Mouse (Mus musculus): Measurements from ENCODE around the gene Vgf.

Vgf gene

GRCm38 (mm10) chr5:137026092-137026491 is at the start of gene Vgf:
TSS of gene Vgf (plus strand) at chr5:137026392.
- no peak for DNase-seq (ENCODE audit: extremely low spot score, low read depth, low spot score)

- no peak for DNase-seq (ENCODE audit: extremely low spot score, low read depth, low spot score)
Measured at GRCm38 (mm10) chr5:136977769-136978168, 48.4 kb upstream of the Vgf start.

GRCm38 (mm10) chr5:136979762-136980161 is 46.4 kb upstream of the Vgf start:
- no peak for DNase-seq (ENCODE audit: extremely low spot score, low read depth, low spot score)

GRCm38 (mm10) chr5:136980974-136981373 is 45.2 kb upstream of the Vgf start:
- DNase-seq (ENCODE audit: extremely low spot score, low read depth, low spot score): no peak

- no peak for DNase-seq (ENCODE audit: extremely low spot score, low read depth, low spot score)
Measured at GRCm38 (mm10) chr5:136982338-136982930, 43.8 kb upstream of the Vgf start.

GRCm38 (mm10) chr5:136984828-136985227 is 41.4 kb upstream of the Vgf start:
- no peak for DNase-seq (ENCODE audit: extremely low spot score, low read depth, low spot score)

GRCm38 (mm10) chr5:136986695-136987137 is 39.5 kb upstream of the Vgf start, which contains the start of gene Plod3:
TSS of gene Plod3 (plus strand) at chr5:136987019.
- DNase-seq (ENCODE audit: extremely low spot score, low read depth, low spot score): peak; percentile 99

GRCm38 (mm10) chr5:136987138-136987933 is 38.9 kb upstream of the Vgf start:
- peak; percentile 12 for DNase-seq (ENCODE audit: extremely low spot score, low read depth, low spot score)

- DNase-seq (ENCODE audit: extremely low spot score, low read depth, low spot score): no peak
Measured at GRCm38 (mm10) chr5:136987934-136988271, 38.3 kb upstream of the Vgf start, which contains the start of gene Znhit1. TSS of gene Znhit1 (minus strand) at chr5:136988021.

- no peak for DNase-seq (ENCODE audit: extremely low spot score, low read depth, low spot score)
Measured at GRCm38 (mm10) chr5:136988420-136988819, 37.8 kb upstream of the Vgf start.

GRCm38 (mm10) chr5:136989801-136990200 is 36.4 kb upstream of the Vgf start:
- no peak for DNase-seq (ENCODE audit: extremely low spot score, low read depth, low spot score)

- DNase-seq (ENCODE audit: extremely low spot score, low read depth, low spot score): no peak
Measured at GRCm38 (mm10) chr5:136999449-136999848, 26.7 kb upstream of the Vgf start.

- no peak for DNase-seq (ENCODE audit: extremely low spot score, low read depth, low spot score)
Measured at GRCm38 (mm10) chr5:137000612-137001011, 25.6 kb upstream of the Vgf start.

GRCm38 (mm10) chr5:137007276-137007675 is 18.9 kb upstream of the Vgf start:
- DNase-seq (ENCODE audit: extremely low spot score, low read depth, low spot score): no peak

GRCm38 (mm10) chr5:137009988-137010387 is 16.2 kb upstream of the Vgf start:
- DNase-seq (ENCODE audit: extremely low spot score, low read depth, low spot score): no peak

GRCm38 (mm10) chr5:137012401-137012950 is 13.7 kb upstream of the Vgf start:
- DNase-seq (ENCODE audit: extremely low spot score, low read depth, low spot score): no peak

GRCm38 (mm10) chr5:137015913-137016312 is 10.3 kb upstream of the Vgf start:
- no peak for DNase-seq (ENCODE audit: extremely low spot score, low read depth, low spot score)

- DNase-seq (ENCODE audit: extremely low spot score, low read depth, low spot score): no peak
Measured at GRCm38 (mm10) chr5:137024318-137024717, 1.9 kb upstream of the Vgf start.

- DNase-seq (ENCODE audit: extremely low spot score, low read depth, low spot score): no peak
Measured at GRCm38 (mm10) chr5:137025132-137025531, 1.1 kb upstream of the Vgf start.

- no peak for DNase-seq (ENCODE audit: extremely low spot score, low read depth, low spot score)
Measured at GRCm38 (mm10) chr5:137028561-137029272, 2.5 kb downstream of the Vgf start.

- no peak for DNase-seq (ENCODE audit: extremely low spot score, low read depth, low spot score)
Measured at GRCm38 (mm10) chr5:137029273-137029585, 3.0 kb downstream of the Vgf start.
